Mouse (Mus musculus): ENCODE results near the gene Ier2. TPM values are rescaled to one million over a fixed set of nuclear protein-coding genes. Genes with fewer than 3 reads are reported as not detected.

Gene Ier2
- total RNA-seq (2023; ENCODE audit: inconsistent age): 211 to 281 TPM (median 245 TPM) in 4 replicates

DNA sequence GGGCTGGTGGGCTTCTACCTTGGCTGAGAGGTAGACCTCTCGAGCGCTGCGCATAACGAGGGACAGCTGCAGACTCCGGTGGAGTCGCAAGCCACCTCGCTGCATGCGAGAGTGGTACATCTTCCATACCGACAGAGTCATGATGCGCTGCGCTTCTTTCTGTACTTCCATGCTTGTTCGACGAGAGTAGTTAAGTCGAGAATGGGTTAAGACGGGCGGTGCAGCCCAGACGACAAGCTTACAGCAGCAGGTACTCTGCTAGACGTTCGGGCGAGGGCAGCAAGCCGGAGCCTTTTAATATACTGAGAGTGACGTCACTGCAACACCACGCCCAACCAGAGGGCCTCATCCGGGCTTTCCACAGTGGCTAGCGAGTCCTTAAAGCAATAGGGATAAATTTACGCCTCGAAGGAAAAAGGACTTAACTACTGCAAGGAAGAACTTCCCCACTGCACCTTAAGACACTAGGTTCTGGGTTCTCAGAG is at the start of gene Ier2:
Gene Ier2 (minus strand): TSS at position 272 of the 485 bp plus-strand sequence.

DNA sequence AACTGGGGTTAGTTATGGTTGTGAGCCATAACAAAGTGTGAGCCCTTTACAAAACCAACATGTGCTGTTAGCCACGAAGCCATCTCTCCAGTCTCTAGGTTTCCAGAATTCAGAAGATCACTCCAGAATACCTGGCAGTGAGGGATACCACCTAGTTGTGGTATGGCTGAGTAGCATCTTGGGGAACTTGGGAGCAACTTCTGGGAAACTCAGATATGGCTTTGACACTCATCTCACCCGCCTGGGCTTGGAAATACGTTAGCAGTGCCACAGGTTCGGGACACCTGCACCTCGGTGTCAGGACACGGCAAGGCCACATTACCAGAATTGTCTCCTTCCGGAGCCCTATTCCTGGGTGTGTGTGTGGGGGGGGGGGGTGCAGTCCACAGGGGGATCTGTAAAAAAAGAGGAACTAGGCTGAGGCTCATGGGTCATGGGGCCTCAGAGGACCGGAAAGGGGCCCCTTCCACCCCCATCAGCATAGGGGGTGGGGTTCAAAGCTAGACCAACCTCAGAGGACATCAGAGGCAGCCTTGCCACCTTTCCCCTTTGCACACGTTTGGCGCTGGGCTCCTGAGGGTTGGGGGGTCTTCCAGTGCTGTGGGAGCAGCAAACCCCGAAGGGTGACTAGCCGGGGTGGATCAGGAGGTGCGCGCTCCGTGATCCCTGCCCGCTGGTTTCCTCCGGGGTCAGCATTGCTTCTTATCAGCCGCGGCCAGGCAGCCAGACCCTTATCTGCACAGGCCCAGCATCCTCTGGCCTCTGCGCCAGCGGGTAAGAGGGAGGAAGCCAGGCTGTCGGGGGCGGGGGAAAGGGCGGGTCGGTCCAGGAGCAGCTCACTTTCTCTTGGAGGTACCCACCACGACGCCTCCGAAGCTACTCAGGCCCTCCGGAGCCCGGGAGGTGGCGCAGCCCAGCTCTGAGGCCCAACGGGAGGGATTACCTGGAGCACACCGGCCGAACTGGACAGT is 38.6 kb upstream of the Ier2 start, which contains the start of gene Lyl1:
Gene Lyl1 (plus strand): TSS at position 517 of the 971 bp plus-strand sequence.

DNA sequence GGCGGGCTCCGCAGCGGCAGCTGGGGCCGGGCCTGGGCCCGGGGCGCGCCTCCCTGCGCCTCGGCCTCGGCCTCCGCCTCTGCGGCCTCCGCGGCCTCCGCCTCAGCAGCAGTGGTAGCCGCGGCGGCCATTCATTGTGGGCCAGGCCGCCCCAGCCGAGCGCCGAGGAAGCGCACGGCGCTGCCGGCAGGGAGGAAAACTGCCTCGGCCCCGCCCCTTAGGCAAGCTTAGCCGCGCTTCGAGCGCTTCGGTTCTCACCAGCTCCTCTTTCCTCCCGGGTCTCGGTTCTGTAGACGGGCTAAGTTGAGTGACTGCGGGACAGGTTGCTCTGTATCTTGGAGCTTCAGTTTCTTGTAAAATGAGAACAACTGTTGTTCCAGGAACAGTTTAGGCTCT is 25.1 kb upstream of the Ier2 start, which contains the start of gene Nacc1:
Gene Nacc1 (minus strand): TSS at position 158 of the 396 bp plus-strand sequence.

DNA sequence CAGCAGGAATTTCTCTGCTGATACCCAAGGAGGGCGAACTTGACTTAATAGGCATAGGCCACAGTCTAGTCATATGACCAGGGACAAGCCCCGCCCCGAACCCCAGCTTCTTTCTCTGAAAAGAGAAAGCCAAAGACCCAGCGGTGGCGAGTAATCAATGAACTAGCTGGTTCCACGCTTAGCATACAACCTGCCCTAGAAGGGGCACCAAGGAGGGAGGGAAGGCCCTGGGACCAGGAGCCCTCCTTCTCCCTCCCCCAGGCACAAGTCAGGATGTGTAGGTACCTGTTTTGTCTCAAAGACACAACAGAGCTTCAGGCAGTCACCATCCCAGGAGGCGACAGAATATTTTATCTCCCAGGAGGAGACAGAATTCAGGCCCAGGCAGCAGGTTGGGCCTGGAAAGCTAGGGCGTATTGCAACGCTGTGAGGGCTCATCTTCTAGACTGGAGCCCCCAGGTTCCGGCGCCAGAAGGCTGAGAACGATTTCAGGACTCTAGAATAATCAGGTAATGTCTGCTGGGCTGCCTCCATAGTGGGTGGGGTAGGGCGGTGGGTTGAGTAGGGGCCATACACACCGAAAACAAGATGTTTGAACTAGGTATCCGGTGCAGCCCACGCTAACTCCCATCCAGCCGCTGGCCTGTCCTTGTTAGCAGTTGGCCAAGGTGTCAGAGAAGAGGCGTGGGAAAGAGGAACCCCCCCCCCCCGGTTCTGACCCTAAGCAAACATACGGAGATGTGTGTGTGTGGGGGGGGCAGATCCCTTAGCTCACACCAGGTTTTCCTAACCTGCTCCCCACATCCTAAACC is 23.7 kb upstream of the Ier2 start, which contains the start of gene Trmt1:
Gene Trmt1 (plus strand): TSS at position 117 of the 812 bp plus-strand sequence.

Other genes with a start within 250 kb of the Ier2 start
- 180 to 199 TPM (median 184 TPM) in 4 replicates for gene Trmt1, start 23.5 kb upstream of the Ier2 start, total RNA-seq (2023; ENCODE audit: inconsistent age)
- 57.6 to 63.9 TPM (median 60.3 TPM) in 4 replicates for gene Nacc1, start 25.0 kb upstream of the Ier2 start, total RNA-seq (2023; ENCODE audit: inconsistent age)
- 129 to 151 TPM (median 133 TPM) in 4 replicates for gene Lyl1, start 38.6 kb upstream of the Ier2 start, total RNA-seq (2023; ENCODE audit: inconsistent age)
- gene G430095P16Rik, start 60.2 kb upstream of the Ier2 start, total RNA-seq (2023; ENCODE audit: inconsistent age): not detected in 4 replicates
- gene Nfix, start 137.5 kb upstream of the Ier2 start, total RNA-seq (2023; ENCODE audit: inconsistent age): 1.4 to 4.3 TPM (median 2.8 TPM) in 4 replicates
- 2.2 to 3.3 TPM (median 2.8 TPM) in 4 replicates for gene Dand5, start 160.0 kb upstream of the Ier2 start, total RNA-seq (2023; ENCODE audit: inconsistent age)
- gene Gadd45gip1, start 168.7 kb upstream of the Ier2 start, total RNA-seq (2023; ENCODE audit: inconsistent age): 11.4 to 12.8 TPM (median 11.7 TPM) in 4 replicates
- 48.0 to 63.3 TPM (median 61.5 TPM) in 4 replicates for gene Rad23a, start 177.8 kb upstream of the Ier2 start, total RNA-seq (2023; ENCODE audit: inconsistent age)
- 564 to 720 TPM (median 619 TPM) in 4 replicates for gene Calr, start 184.1 kb upstream of the Ier2 start, total RNA-seq (2023; ENCODE audit: inconsistent age)
- gene Farsa, start 194.1 kb upstream of the Ier2 start, total RNA-seq (2023; ENCODE audit: inconsistent age): 66.8 to 70.5 TPM (median 68.5 TPM) in 4 replicates
- gene Syce2, start 209.3 kb upstream of the Ier2 start, total RNA-seq (2023; ENCODE audit: inconsistent age): 6.1 to 11.9 TPM (median 9.0 TPM) in 4 replicates
- 18.7 to 34.4 TPM (median 31.5 TPM) in 4 replicates for gene Gcdh, start 231.1 kb upstream of the Ier2 start, total RNA-seq (2023; ENCODE audit: inconsistent age)
- 0.32 to 0.45 TPM in 2 of 4 replicates, not detected in the others for gene Klf1, start 239.1 kb upstream of the Ier2 start, total RNA-seq (2023; ENCODE audit: inconsistent age)
- gene Dnase2a, start 245.7 kb upstream of the Ier2 start, total RNA-seq (2023; ENCODE audit: inconsistent age): 67.4 to 74.5 TPM (median 72.7 TPM) in 4 replicates

Measured in B cell, adult (primary cell).